Mouse (Mus musculus) layer of hippocampus, adult 9-10 months (tissue): ENCODE data around the gene Syngr1.
"Not testable (repeated sequence)": the region's sequence is repeated elsewhere in the genome, so short reads cannot be mapped to it uniquely, and the experiment has no call there.

Experiments used
- DNase-seq: peaks from one replicate; pipeline ENCODE4 v3.0.0; 2022; ENCODE audit warnings: low spot score

Syngr1 gene

DNA sequence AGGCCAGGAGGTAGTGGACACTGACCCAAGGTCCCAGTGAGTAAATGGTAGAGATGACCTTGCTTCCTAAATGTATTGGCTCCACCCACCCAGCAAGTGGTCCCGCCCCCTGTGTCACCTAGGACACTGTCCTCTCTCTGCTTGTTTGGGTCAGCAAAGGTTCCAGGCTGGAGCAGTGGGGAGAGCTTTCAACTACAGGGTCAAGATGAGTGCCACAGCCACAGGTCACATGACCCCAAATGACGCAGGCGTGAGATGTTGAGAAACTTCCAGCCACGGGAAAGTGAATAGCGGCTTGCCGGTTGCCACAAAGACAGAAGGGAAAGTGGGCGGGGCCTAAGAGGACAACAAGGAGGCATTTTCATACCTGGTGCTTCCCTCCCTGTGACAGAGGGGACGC is 26.0 kb downstream of the Syngr1 start:
- DNase-seq = no peak

- no peak for DNase-seq
Measured at GRCm38 (mm10) chr15:80119076-80119475, 27.9 kb downstream of the Syngr1 start.

- no peak for DNase-seq
Measured at GRCm38 (mm10) chr15:80121721-80122325, 30.7 kb downstream of the Syngr1 start.

- DNase-seq = not testable (repeated sequence)
Measured at GRCm38 (mm10) chr15:80122431-80122830, 31.3 kb downstream of the Syngr1 start.

- no peak for DNase-seq
Measured at GRCm38 (mm10) chr15:80124651-80125050, 33.5 kb downstream of the Syngr1 start.

DNA sequence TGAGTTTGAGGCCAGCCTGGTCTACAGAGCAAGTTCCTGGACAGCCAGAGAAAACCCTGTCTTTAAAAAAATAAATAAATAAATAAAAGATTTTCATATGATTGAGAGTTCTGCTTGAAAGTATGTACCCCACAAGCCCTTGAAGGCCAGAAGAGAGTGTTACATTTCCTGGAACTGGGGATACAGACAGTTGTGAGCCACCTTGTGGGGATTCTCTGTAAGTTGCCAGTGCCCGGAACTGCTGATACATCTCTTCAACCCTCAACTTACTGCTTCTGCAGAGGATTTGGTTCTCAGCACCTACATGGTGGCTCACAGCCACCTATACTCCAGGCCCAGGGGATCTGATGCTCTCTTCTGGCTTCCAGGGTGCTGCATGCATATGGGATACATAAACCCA is 36.1 kb downstream of the Syngr1 start:
- no peak for DNase-seq

- no peak for DNase-seq
Measured at GRCm38 (mm10) chr15:80129982-80130381, 38.8 kb downstream of the Syngr1 start.

DNA sequence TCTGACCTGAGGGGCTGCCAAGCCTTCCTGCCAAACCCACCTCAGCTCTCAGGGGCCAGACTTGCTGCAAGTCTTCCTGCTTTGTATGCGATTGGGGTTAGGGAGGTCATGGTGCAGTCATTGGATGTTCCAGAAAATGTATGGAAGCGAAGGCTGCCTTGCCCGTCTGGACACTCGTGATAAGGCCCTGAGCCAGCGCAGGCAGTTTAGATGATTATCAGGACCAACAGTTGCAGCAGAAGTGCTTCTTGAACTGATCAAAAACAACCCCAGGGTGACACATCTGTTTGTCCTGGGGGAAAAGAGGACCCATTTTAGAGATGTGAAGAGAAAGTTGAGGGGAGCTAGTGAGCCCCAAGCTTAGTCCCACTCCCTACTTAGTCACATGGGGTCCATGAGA is 39.6 kb downstream of the Syngr1 start:
- DNase-seq = no peak

GRCm38 (mm10) chr15:80131421-80131820 is 40.3 kb downstream of the Syngr1 start:
- no peak for DNase-seq

GRCm38 (mm10) chr15:80132452-80132851 is 41.3 kb downstream of the Syngr1 start:
- DNase-seq = no peak

DNA sequence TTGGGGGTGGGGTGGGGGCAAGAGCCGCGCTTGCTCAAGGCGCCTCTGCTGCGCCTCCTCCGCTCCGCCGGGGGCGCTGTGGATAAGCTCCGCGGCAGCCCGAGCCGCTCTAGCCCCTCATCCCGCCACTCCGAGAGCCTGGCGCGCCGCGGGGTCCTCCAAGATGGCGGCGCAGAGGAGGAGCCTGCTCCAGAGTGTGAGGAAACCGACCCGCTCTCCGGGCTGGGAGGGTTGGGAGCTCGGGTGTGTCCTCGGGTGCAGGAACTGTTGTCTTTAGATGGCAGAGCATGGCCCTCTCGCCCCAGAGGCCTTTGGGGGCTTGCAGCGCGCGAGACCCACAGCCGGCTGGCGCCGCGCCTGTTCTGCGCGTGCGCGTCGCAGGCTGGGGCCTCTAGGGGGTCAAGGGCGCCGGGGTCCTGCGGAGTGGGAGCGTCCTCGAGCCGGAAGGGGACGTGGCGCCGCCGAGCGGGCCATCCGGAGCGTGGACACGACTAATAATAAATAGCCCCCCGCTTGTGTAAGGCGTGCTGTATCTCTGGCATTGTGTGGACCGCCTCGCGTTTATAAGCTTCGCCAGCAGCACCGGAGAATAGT is 42.0 kb downstream of the Syngr1 start, which contains the start of gene Tab1:
Gene Tab1, plus strand, starts transcription at position 135 of the 594 bp plus-strand sequence.
- DNase-seq = peak; percentile 72

- no peak for DNase-seq
Measured at GRCm38 (mm10) chr15:80133682-80134449, 42.7 kb downstream of the Syngr1 start.

GRCm38 (mm10) chr15:80134450-80134847 is 43.3 kb downstream of the Syngr1 start:
- DNase-seq = no peak

GRCm38 (mm10) chr15:80135499-80135898 is 44.4 kb downstream of the Syngr1 start:
- no peak for DNase-seq

GRCm38 (mm10) chr15:80136645-80137044 is 45.5 kb downstream of the Syngr1 start:
- no peak for DNase-seq

GRCm38 (mm10) chr15:80137945-80138791 is 47.0 kb downstream of the Syngr1 start:
- no peak for DNase-seq

GRCm38 (mm10) chr15:80140302-80140701 is 49.2 kb downstream of the Syngr1 start:
- DNase-seq = no peak

- DNase-seq = no peak
Measured at GRCm38 (mm10) chr15:80140878-80141277, 49.7 kb downstream of the Syngr1 start.

DNA sequence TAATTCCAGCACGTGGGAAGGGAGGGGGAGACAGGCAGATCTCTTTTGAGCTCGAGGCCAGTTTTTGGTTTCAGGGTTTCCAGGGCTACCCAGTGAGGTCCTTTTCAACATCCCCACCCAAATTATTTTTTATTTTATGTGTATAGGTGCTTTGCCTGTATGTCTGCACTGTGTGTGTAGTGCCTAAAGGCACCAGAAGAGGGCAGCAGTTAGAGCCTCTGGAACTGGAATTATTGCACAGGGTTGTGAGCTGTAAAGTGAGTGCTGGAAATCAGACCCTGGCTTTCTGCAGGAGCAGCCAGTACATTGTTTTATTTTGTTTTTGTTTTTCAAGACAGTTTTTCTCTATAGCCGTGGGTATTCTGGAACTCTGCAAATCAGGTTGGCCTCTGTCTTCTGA is 51.0 kb downstream of the Syngr1 start:
- DNase-seq = no peak

- no peak for DNase-seq
Measured at GRCm38 (mm10) chr15:80143760-80144159, 52.6 kb downstream of the Syngr1 start.

- no peak for DNase-seq
Measured at GRCm38 (mm10) chr15:80145397-80145796, 54.3 kb downstream of the Syngr1 start.

DNA sequence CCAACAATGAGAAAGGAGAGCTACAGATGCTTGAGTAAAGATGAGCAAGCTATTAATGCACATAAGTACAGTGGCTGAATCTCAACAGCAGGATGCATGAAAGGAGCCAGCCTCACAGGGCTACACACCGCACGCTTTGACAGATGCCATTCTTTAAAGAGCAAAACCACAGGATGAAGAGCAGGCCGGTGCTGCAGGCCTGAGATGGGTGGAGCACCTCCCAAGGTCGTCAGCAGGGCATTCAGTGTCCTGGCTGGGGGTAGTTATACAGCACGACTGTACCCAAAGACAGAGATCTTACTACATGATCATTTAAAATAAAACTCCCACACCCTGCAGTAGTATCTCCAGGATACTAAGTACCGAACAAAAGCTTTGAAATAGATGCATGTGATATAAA is 55.0 kb downstream of the Syngr1 start:
- DNase-seq = no peak
